Mouse (Mus musculus) kidney, postnatal 0 days (tissue): ENCODE data around the gene Gabbr2. TPM values are rescaled to one million over a fixed set of nuclear protein-coding genes. Genes with fewer than 3 reads are reported as not detected.
A peak's percentile ranks its signal among the peaks of the same experiment; 100 is the strongest.

Experiments used
- ATAC-seq: fragments of 200-750 bp; cut with Nextera tagmentation; replicated peaks from 2 replicates; pipeline ENCODE4 v1.8.0; 2017; ENCODE audit warnings: low read depth, moderate number of reproducible peaks, moderate TSS enrichment, moderate library complexity; ENCODE audit not compliant: low FRiP score
- DNase-seq: peaks from one replicate; pipeline ENCODE4 v3.0.0-alpha.2; 2016; ENCODE audit warnings: low spot score
- H3K27ac ChIP-seq: fragments of 300-500 bp; sonication (generic); 2 replicates; pipeline ENCODE4 v1.5.1; 2014; ENCODE audit warnings: mild to moderate bottlenecking
- H3K27me3 ChIP-seq: fragments of 300-500 bp; sonication (generic); 2 replicates; pipeline ENCODE4 v1.6.1; 2014; ENCODE audit warnings: low read length, mixed read lengths; ENCODE audit not compliant: insufficient read depth
- H3K36me3 ChIP-seq: fragments of 300-500 bp; sonication (generic); 2 replicates; pipeline ENCODE4 v1.6.1; 2014; ENCODE audit warnings: low read length, mixed read lengths; ENCODE audit not compliant: insufficient read depth
- H3K4me1 ChIP-seq: fragments of 300-500 bp; sonication (generic); replicated peaks from 2 replicates; pipeline ENCODE4 v1.6.1; 2014; ENCODE audit warnings: antibody characterized with exemption, low read length, mixed read lengths; ENCODE audit not compliant: insufficient read depth
- H3K4me2 ChIP-seq: fragments of 300-500 bp; sonication (generic); 2 replicates; pipeline ENCODE4 v1.6.1; 2014; ENCODE audit warnings: mild to moderate bottlenecking, low read length, moderate library complexity, mixed read lengths
- H3K4me3 ChIP-seq: fragments of 300-500 bp; sonication (generic); replicated peaks from 2 replicates; pipeline ENCODE4 v1.5.1; 2014; ENCODE audit warnings: low read depth, low read length
- H3K9ac ChIP-seq: fragments of 300-500 bp; sonication (generic); 2 replicates; pipeline ENCODE4 v1.6.1; 2014; ENCODE audit warnings: low read depth, low read length
- H3K9me3 ChIP-seq: fragments of 300-500 bp; sonication (generic); replicated peaks from 2 replicates; pipeline ENCODE4 v1.6.1; 2016; ENCODE audit warnings: low read length, inconsistent platforms, mixed read lengths
- CTCF ChIP-seq: IDR thresholded peaks from 2 replicates; pipeline ENCODE4 v1.5.1; 2016; ENCODE audit warnings: antibody characterized with exemption, low read depth, mild to moderate bottlenecking, moderate library complexity
- WGBS: fragments of 180-500 bp; shearing (Covaris S2); extraction: QIAGEN DNeasy Blood & Tissue Kit; methylation state at CpG from one replicate; pipeline ENCODE4 v1.1.7; 2014; 5-methylcytosine and 5-hydroxymethylcytosine counted together
- polyA plus RNA-seq: library from polyadenylated mRNA; unstranded; fragments of >200 nt; fragmentation: Nextera tagmentation; extraction: Ambion mirVana; gene quantifications from 2 replicates; pipeline ENCODE4 v1.2.1, GENCODE M21; 2015

Gene Gabbr2
- polyA plus RNA-seq, 1 experiment from 2014 or later: 0.22 TPM

DNA sequence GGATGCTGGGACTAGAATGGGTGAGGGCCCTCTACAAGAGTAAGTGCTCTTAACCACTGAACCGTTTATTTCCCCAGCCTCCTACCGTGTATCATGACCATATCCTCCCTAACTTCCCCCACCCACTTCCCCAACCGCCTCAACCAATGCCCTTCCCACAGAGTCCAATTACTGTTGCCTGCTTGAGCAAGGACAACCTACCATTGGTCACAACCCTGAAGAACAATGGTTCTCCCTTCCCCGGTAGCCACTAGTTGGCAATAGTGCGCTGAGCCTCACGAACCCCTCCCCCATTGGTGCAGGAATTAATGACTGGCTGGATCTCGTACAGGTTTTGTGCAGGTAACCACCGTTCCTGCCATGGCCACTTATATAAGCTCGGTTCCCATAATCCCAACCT, 361.3 kb downstream of the Gabbr2 start:
- no peak overlapping the region for H3K9ac ChIP-seq
- DNase-seq (peak; percentile 39), ATAC-seq (0 out of 2 replicates have a peak, but pooled peaks have one; percentile 26)
- no peak overlapping the region for H3K27ac ChIP-seq
- TF ChIP-seq CTCF: peak; percentile 18; the same call in 1 of the 2 replicates
- WGBS: 54% methylated on average over 9 of the region's 9 CpGs
- H3K4me1 ChIP-seq: peaks cover 8% of the 10 kb centered on the region; the same call in 1 of the 2 replicates
- H3K4me3 ChIP-seq: no peak overlapping the region
- no peaks in the 10 kb centered on the region for H3K27me3 ChIP-seq
- no peak overlapping the region for H3K4me2 ChIP-seq
- H3K9me3 ChIP-seq: no peaks in the 10 kb centered on the region
- no peaks in the 10 kb centered on the region for H3K36me3 ChIP-seq

DNA sequence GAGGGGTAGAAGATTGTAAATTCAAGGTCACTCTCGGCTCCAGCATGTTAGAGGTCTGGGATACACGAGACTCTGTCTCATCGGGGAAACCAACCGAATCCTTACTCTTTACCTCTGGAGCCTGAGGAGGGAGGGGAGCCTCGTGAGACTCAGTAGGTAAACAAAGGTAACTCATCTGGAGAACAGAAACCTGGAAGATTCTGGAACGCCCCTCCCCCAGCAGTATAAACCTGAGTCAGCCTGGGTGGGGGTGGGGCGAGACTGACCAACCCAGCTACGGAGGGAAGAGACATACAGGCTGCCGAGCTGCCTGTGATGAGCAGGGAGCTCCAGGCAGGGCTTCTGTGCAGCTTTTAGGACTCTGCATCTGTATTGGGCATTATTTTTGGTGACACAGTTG, 362.8 kb downstream of the Gabbr2 start:
- Histone ChIP-seq H3K4me2 (peak overlapping the region; percentile 14; the same call in 1 of the 2 replicates), H3K9me3 (no peaks in the 10 kb centered on the region), H3K4me1 (peaks cover 8% of the 10 kb centered on the region; the same call in 1 of the 2 replicates), H3K4me3 (no peak overlapping the region), H3K27ac (no peak overlapping the region), H3K27me3 (no peaks in the 10 kb centered on the region), H3K36me3 (no peaks in the 10 kb centered on the region), H3K9ac (no peak overlapping the region)
- DNase-seq: peak; percentile 36
- TF ChIP-seq CTCF: no peak
- WGBS: 16% methylated on average over 9 of the region's 9 CpGs
- ATAC-seq: peak; percentile 37; the same call in 1 of the 2 replicates

DNA sequence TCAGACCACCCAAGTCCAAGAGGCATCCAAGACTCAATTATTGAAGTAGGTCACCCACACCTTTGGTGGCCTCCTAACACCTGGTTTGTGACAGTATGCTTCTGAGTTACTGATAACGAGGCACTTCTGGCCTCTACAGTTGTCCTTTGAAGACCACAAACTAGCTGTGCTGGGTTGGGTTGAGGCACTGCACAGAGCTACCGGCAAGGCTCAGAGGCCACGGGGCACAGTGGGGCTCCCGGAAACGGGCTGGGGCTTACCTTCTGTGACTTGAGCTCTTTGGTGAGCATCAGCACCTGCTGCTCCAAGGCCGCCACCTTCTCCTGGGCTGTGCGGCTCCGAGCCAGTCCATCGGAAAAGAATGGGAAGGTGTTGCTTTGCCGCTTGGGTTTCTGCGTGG, 363.6 kb downstream of the Gabbr2 start:
- Histone ChIP-seq H3K36me3 (no peaks in the 10 kb centered on the region), H3K9ac (no peak overlapping the region), H3K27me3 (no peaks in the 10 kb centered on the region), H3K9me3 (no peaks in the 10 kb centered on the region), H3K4me2 (no peak overlapping the region), H3K27ac (no peak overlapping the region), H3K4me3 (no peak overlapping the region), H3K4me1 (peaks cover 8% of the 10 kb centered on the region; the same call in 1 of the 2 replicates)
- 81% methylated on average over 11 of the region's 11 CpGs for WGBS
- no peak for DNase-seq
- TF ChIP-seq CTCF: no peak
- no peak for ATAC-seq

DNA sequence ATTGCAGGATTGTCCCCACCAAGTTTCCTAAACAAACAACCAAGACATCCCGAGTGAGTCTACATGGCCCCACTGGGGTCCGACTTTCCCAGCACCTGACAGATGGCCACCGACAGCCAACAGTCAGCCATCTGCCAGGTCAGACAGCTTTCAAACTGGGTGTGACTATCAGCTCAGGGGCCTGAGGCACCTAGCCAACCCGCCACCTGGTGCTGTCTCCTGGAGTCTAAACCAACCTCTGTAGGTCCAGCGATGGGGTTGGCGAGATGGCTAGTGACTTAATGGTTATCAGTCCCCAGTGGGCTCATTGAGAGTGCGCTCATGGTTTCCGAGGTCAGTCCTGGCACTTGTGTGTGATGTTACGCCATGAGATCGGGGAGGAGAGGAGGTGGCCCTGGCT, 366.6 kb downstream of the Gabbr2 start:
- ATAC-seq: no peak
- Histone ChIP-seq H3K4me3 (no peak overlapping the region), H3K27me3 (no peaks in the 10 kb centered on the region), H3K9ac (no peak overlapping the region), H3K9me3 (no peaks in the 10 kb centered on the region), H3K4me2 (no peak overlapping the region), H3K4me1 (peaks cover 8% of the 10 kb centered on the region; the same call in 1 of the 2 replicates), H3K36me3 (no peaks in the 10 kb centered on the region), H3K27ac (no peak overlapping the region)
- no peak for TF ChIP-seq CTCF
- no peak for DNase-seq
- 74% methylated on average over 10 of the region's 10 CpGs for WGBS

DNA sequence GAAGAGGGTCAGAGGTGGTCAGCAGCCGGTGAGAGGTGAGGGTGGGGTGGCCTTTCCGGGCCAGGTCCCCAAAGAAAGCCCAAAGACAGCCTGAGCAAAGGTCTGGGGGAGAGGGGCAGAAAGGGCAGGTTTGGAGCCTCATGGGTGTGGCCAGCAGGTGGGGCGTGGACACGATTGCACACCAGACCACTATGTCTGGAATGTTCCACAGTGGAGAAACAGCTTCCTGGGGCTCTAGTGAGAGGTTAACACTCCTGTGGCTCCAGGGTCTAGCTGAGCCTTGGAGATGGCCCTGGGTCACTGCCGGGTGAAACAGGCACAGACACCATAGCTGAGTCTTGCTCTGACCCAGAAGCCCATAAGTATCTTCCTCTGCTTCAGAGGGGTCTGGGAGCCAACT, 368.7 kb downstream of the Gabbr2 start:
- WGBS: 70% methylated on average over 5 of the region's 5 CpGs
- TF ChIP-seq CTCF: no peak
- no peaks in the 10 kb centered on the region for H3K9me3 ChIP-seq
- no peak overlapping the region for H3K4me2 ChIP-seq
- no peak for DNase-seq
- H3K4me1 ChIP-seq: no peaks in the 10 kb centered on the region
- no peak overlapping the region for H3K4me3 ChIP-seq
- H3K27me3 ChIP-seq: no peaks in the 10 kb centered on the region
- no peaks in the 10 kb centered on the region for H3K36me3 ChIP-seq
- no peak overlapping the region for H3K27ac ChIP-seq
- H3K9ac ChIP-seq: no peak overlapping the region
- ATAC-seq: no peak

DNA sequence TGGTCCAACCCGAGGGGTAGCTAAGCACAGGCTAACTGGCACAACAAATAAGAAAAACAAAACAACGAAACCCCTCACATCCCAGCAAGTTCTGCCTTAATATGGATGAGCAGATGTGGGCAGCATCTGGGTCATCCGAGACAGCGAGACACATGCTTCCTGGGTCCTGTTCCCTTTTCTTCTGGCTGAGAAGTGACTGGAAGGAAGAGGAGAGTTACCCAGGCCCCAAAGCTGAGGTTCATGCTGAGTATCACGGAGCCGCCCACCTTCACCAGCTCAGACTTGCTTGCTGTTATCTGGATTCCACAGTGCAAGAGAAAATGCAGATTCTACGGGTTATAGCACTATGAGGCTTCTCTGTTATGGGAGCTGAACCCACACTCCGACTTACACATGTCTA, 370.7 kb downstream of the Gabbr2 start:
- ATAC-seq (no peak), DNase-seq (no peak)
- WGBS: 82% methylated on average over 8 of the region's 8 CpGs
- Histone ChIP-seq H3K9me3 (no peaks in the 10 kb centered on the region), H3K4me3 (no peak overlapping the region), H3K4me2 (no peak overlapping the region), H3K27ac (no peak overlapping the region), H3K27me3 (no peaks in the 10 kb centered on the region), H3K36me3 (no peaks in the 10 kb centered on the region), H3K9ac (no peak overlapping the region), H3K4me1 (no peaks in the 10 kb centered on the region)
- no peak for TF ChIP-seq CTCF

DNA sequence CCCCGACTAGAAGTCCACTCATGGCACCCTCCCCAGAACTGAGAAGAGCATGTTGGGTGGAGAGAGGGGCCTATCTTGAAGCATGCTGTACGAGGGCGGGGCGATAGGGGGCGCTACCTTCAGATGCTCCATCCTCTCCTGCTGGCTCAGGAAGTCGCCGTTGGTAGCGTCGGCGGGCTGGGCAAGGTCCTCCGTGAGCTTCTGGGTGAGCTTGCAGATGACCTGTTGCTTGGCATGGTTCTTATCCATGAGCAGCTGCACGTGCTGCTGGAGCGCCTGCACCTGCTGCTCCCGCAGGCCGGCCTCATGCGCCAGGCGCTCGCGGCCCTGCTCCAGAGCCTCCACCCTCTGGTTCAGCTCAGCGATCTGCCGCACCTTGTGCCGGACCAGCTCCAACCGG, 371.3 kb downstream of the Gabbr2 start:
- ATAC-seq: no peak; the same call in 1 of the 2 replicates
- H3K36me3 ChIP-seq: no peaks in the 10 kb centered on the region
- no peak overlapping the region for H3K4me3 ChIP-seq
- no peak overlapping the region for H3K27ac ChIP-seq
- TF ChIP-seq CTCF: peak; percentile 49
- DNase-seq: peak; percentile 45
- no peaks in the 10 kb centered on the region for H3K4me1 ChIP-seq
- no peaks in the 10 kb centered on the region for H3K27me3 ChIP-seq
- WGBS: 15% methylated on average over 23 of the region's 23 CpGs
- H3K4me2 ChIP-seq: no peak overlapping the region
- H3K9me3 ChIP-seq: no peaks in the 10 kb centered on the region
- no peak overlapping the region for H3K9ac ChIP-seq
